Mouse (Mus musculus): ENCODE data around the gene H6pd.
A peak's percentile ranks its signal among the peaks of the same experiment; 100 is the strongest.

Gene H6pd

GRCm38 (mm10) chr4:149975730-149976254, 33.0 kb downstream of the H6pd start:
- DNase-seq (ENCODE audit: low spot score in 2 of 2), result no peak

- DNase-seq (ENCODE audit: low spot score in 2 of 2), result no peak
Measured at GRCm38 (mm10) chr4:149975291-149975690, 33.5 kb downstream of the H6pd start.

- no peak for DNase-seq (ENCODE audit: low spot score in 2 of 2)
Measured at GRCm38 (mm10) chr4:149971393-149971792, 37.4 kb downstream of the H6pd start.

- DNase-seq (ENCODE audit: low spot score in 2 of 2), result no peak
Measured at GRCm38 (mm10) chr4:149968526-149968925, 40.3 kb downstream of the H6pd start.

GRCm38 (mm10) chr4:149966963-149967362, 41.9 kb downstream of the H6pd start:
- no peak for DNase-seq (ENCODE audit: low spot score in 2 of 2)

- DNase-seq (ENCODE audit: low spot score in 2 of 2), result peak; percentile 64 to 72
Measured at GRCm38 (mm10) chr4:149966252-149966651, 42.6 kb downstream of the H6pd start.

- DNase-seq (ENCODE audit: low spot score in 2 of 2), result no peak
Measured at GRCm38 (mm10) chr4:149965672-149966071, 43.2 kb downstream of the H6pd start.

GRCm38 (mm10) chr4:149965242-149965641, 43.6 kb downstream of the H6pd start:
- no peak for DNase-seq (ENCODE audit: low spot score in 2 of 2)

GRCm38 (mm10) chr4:149964770-149965169, 44.1 kb downstream of the H6pd start:
- no peak for DNase-seq (ENCODE audit: low spot score in 2 of 2)

GRCm38 (mm10) chr4:149964285-149964684, 44.5 kb downstream of the H6pd start:
- no peak for DNase-seq (ENCODE audit: low spot score in 2 of 2)

- no peak for DNase-seq (ENCODE audit: low spot score in 2 of 2)
Measured at GRCm38 (mm10) chr4:149960391-149960790, 48.4 kb downstream of the H6pd start.

GRCm38 (mm10) chr4:149959816-149960215, 49.0 kb downstream of the H6pd start:
- no peak for DNase-seq (ENCODE audit: low spot score in 2 of 2)

- DNase-seq (ENCODE audit: low spot score in 2 of 2), result peak; percentile 86 to 88
Measured at GRCm38 (mm10) chr4:149958566-149958965, 50.3 kb downstream of the H6pd start.

GRCm38 (mm10) chr4:149956048-149956447, 52.8 kb downstream of the H6pd start:
- no peak for DNase-seq (ENCODE audit: low spot score in 2 of 2)

- DNase-seq (ENCODE audit: low spot score in 2 of 2), result no peak
Measured at GRCm38 (mm10) chr4:149955631-149956030, 53.2 kb downstream of the H6pd start.

GRCm38 (mm10) chr4:149954893-149955439, 53.9 kb downstream of the H6pd start, which contains the start of gene Spsb1:
Gene Spsb1, minus strand, starts transcription at chr4:149955043.
- DNase-seq (ENCODE audit: low spot score in 2 of 2), result peak; percentile 96 to 97

GRCm38 (mm10) chr4:149953621-149954481, 55.0 kb downstream of the H6pd start:
- peak; percentile 78 to 81 for DNase-seq (ENCODE audit: low spot score in 2 of 2)

GRCm38 (mm10) chr4:149952201-149952600, 56.6 kb downstream of the H6pd start:
- no peak for DNase-seq (ENCODE audit: low spot score in 2 of 2)

- no peak for DNase-seq (ENCODE audit: low spot score in 2 of 2)
Measured at GRCm38 (mm10) chr4:149951201-149951600, 57.6 kb downstream of the H6pd start.

- DNase-seq (ENCODE audit: low spot score in 2 of 2), result no peak
Measured at GRCm38 (mm10) chr4:149949691-149950090, 59.1 kb downstream of the H6pd start.

GRCm38 (mm10) chr4:149948119-149948518, 60.7 kb downstream of the H6pd start:
- DNase-seq (ENCODE audit: low spot score in 2 of 2), result peak in 1 of 2 experiments; percentile 59

GRCm38 (mm10) chr4:149947396-149947795, 61.4 kb downstream of the H6pd start:
- no peak for DNase-seq (ENCODE audit: low spot score in 2 of 2)

GRCm38 (mm10) chr4:149945194-149945593, 63.6 kb downstream of the H6pd start:
- peak; percentile 64 to 65 for DNase-seq (ENCODE audit: low spot score in 2 of 2)
